ENCODE assay signal across 8 mouse cellular contexts in the genomic region with DNA sequence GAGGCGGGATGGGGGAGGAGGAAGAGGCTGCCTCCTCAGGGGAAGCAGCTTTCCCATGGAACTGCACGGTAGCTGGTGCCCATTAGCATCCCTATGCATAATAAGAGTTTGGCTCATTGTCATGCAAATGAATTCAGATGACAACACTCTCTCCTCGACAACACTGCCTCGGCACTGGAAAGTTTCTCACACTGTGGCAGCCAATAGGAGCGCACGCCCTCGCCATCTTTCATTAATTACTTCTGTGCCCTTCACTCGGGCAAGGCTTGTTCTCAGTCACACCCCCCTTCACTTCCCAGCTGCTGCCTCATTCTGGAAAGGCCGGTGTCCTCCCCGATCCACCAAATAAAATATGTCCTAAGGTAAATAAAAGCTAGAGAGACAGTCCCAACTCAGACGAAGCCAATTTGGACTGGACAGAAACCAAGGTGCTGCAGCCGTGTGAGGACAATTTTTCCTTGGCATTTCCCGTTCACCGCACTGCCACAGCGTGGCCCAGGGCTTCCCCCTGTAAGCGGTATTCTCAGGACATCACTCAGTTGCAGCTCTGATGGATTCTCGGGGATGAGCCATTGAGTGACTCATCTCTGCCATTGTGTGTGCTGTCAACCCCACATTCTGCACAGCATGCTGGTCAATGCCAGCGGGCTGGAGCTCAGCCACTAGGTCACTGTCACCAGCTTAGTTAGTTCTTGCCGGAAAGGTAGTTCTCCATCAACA. TPM values are rescaled to one million over a fixed set of nuclear protein-coding genes. Genes with fewer than 3 reads are reported as not detected.
A peak's percentile ranks its signal among the peaks of the same experiment; 100 is the strongest.
DNase-seq lines count a peak whose midpoint lies in the region; ATAC-seq and TF ChIP-seq lines count a peak whose summit lies in the region.

No protein-coding gene starts in this region.

- H3K4me2 ChIP-seq in lung, embryonic 16.5 days (ENCODE audit: low read depth, low read length) = peak overlapping the region; percentile 41
- H3K4me2 ChIP-seq in embryonic facial prominence, embryonic 13.5 days = peak overlapping the region; percentile 57

- no peak for TF ChIP-seq CTCF in kidney, adult 2 months (conservative IDR thresholded peaks at IDR 0.05; ENCODE audit: insufficient read depth, insufficient read length, low read depth, low read length)

- no peaks in the 10 kb centered on the region; the same call in 1 of the 2 replicates for H3K4me1 ChIP-seq in lung, embryonic 16.5 days (replicated peaks; ENCODE audit: control insufficient read depth, insufficient read depth, low read length)
- peaks cover 27% of the 10 kb centered on the region for H3K4me1 ChIP-seq in embryonic facial prominence, embryonic 13.5 days
- H3K4me1 ChIP-seq in kidney, adult 2 months (ENCODE audit: control insufficient read depth, insufficient read depth, low read length) = no peaks in the 10 kb centered on the region
- H3K4me1 ChIP-seq in limb, embryonic 10.5 days = peaks cover 43% of the 10 kb centered on the region

- H3K9ac ChIP-seq in lung, embryonic 16.5 days (ENCODE audit: low read length) = no peak overlapping the region
- H3K9ac ChIP-seq in embryonic facial prominence, embryonic 13.5 days = no peak overlapping the region

- TF ChIP-seq POLR2A in kidney, adult 2 months (IDR thresholded peaks at IDR 0.05; ENCODE audit: low read depth, low read length) = no peak

- 5% methylated on average over 19 of the region's 19 CpGs for WGBS in lung, embryonic 16.5 days
- 7% methylated on average over 19 of the region's 19 CpGs for WGBS in embryonic facial prominence, embryonic 13.5 days
- 9% methylated on average over 19 of the region's 19 CpGs for WGBS in kidney, adult 2 months
- WGBS in limb, embryonic 10.5 days = 7% methylated on average over 19 of the region's 19 CpGs

- no peak; the same call in 1 of the 2 replicates for ATAC-seq in lung, embryonic 16.5 days (ENCODE audit: low read depth)
- no peak for ATAC-seq in embryonic facial prominence, embryonic 13.5 days (ENCODE audit: insufficient number of reproducible peaks, insufficient read depth, low FRiP score, low TSS enrichment, low read depth)

- H3K9me3 ChIP-seq in lung, embryonic 16.5 days (ENCODE audit: control insufficient read depth, low read length) = no peaks in the 10 kb centered on the region
- H3K9me3 ChIP-seq in embryonic facial prominence, embryonic 13.5 days = no peaks in the 10 kb centered on the region
- no peaks in the 10 kb centered on the region for H3K9me3 ChIP-seq in limb, embryonic 10.5 days (replicated peaks)

- no peak overlapping the region for H3K27ac ChIP-seq in lung, embryonic 16.5 days (ENCODE audit: low read length)
- H3K27ac ChIP-seq in embryonic facial prominence, embryonic 13.5 days = no peak overlapping the region
- no peak overlapping the region for H3K27ac ChIP-seq in kidney, adult 2 months (ENCODE audit: insufficient read depth, low read depth, low read length)
- H3K27ac ChIP-seq in limb, embryonic 10.5 days = no peak overlapping the region

- peak overlapping the region; percentile 23 for H3K4me3 ChIP-seq in lung, embryonic 16.5 days (ENCODE audit: low read length)
- peak overlapping the region; percentile 23 for H3K4me3 ChIP-seq in embryonic facial prominence, embryonic 13.5 days
- H3K4me3 ChIP-seq in kidney, adult 2 months (ENCODE audit: insufficient read depth, low read depth, low read length) = no peak overlapping the region
- peak overlapping the region; percentile 48 for H3K4me3 ChIP-seq in limb, embryonic 10.5 days

- no peaks in the 10 kb centered on the region for H3K36me3 ChIP-seq in lung, embryonic 16.5 days (ENCODE audit: control insufficient read depth, insufficient read depth, low read length)
- no peaks in the 10 kb centered on the region for H3K36me3 ChIP-seq in embryonic facial prominence, embryonic 13.5 days
- H3K36me3 ChIP-seq in kidney, adult 2 months (ENCODE audit: control insufficient read depth, insufficient read depth, low read length) = no peaks in the 10 kb centered on the region
- H3K36me3 ChIP-seq in limb, embryonic 10.5 days = no peaks in the 10 kb centered on the region

- peaks cover 8% of the 10 kb centered on the region; the same call in 1 of the 2 replicates for H3K27me3 ChIP-seq in lung, embryonic 16.5 days (ENCODE audit: control insufficient read depth, insufficient read depth, low read depth, low read length)
- H3K27me3 ChIP-seq in embryonic facial prominence, embryonic 13.5 days = peaks cover 42% of the 10 kb centered on the region
- no peaks in the 10 kb centered on the region for H3K27me3 ChIP-seq in kidney, adult 2 months (replicated peaks; ENCODE audit: control insufficient read depth, insufficient read depth, low read length)
- H3K27me3 ChIP-seq in limb, embryonic 10.5 days (ENCODE audit: low read depth, poor library complexity, severe bottlenecking) = peaks cover 41% of the 10 kb centered on the region

- no peak for DNase-seq in lung, postnatal 10 days
- peak; percentile 44 for DNase-seq in kidney, adult 2 months
- DNase-seq in limb, embryonic 10.5 days (ENCODE audit: low spot score) = peak; percentile 53
- peak; percentile 81 for DNase-seq in retina, embryonic 14.5 days (ENCODE audit: low spot score)
- no peak for DNase-seq in spleen, postnatal 14 days (ENCODE audit: low spot score in 2 of 2)
- no peak for DNase-seq in B cell, adult 2 months

RNA-seq across cellular contexts. Expression of a gene that starts 29.3 kb away (rescaled TPM):
- polyA plus RNA-seq in lung, embryonic 16.5 days (2015; fragmentation: Nextera tagmentation; extraction: Ambion mirVana) = 48.5 and 59.5 TPM in 2 replicates
- polyA plus RNA-seq in embryonic facial prominence, embryonic 13.5 days (2015; fragmentation: Nextera tagmentation; extraction: Ambion mirVana) = 108 and 155 TPM in 2 replicates
- 0.72 and 0.83 TPM in 2 replicates for polyA plus RNA-seq in kidney, adult 2 months (2012; rRNA removed)
- 85.1 and 169 TPM in 2 replicates for polyA plus RNA-seq in limb, embryonic 10.5 days (2016; fragmentation: Nextera tagmentation; extraction: Ambion mirVana)

Comparison
In these comparisons a context has a peak if more than half of its experiments do, and no peak if none do; other contexts are left out.
1. DNase-seq: peak in kidney, adult 2 months (single experiment), limb, embryonic 10.5 days (single experiment) and retina, embryonic 14.5 days (single experiment); none in lung, postnatal 10 days (single experiment), spleen, postnatal 14 days (0 of 2) and B cell, adult 2 months (0 of 2).
2. RNA of a gene that starts 29.3 kb away (polyA plus RNA-seq): 85.1 to 169 TPM in limb, embryonic 10.5 days, 108 to 155 TPM in embryonic facial prominence, embryonic 13.5 days and 48.5 to 59.5 TPM in lung, embryonic 16.5 days; 0.72 to 0.83 TPM in kidney, adult 2 months; every median in the first group is over 10 times any median in the second.